Mouse (Mus musculus) G1E (cell line): ENCODE measurements around the gene Tmc7. TPM values are rescaled to one million over a fixed set of nuclear protein-coding genes. Genes with fewer than 3 reads are reported as not detected.

Experiments
- ATAC-seq: 2 replicates; pipeline ENCODE4 v1.8.0; 2016; ENCODE audit warnings: mild to moderate bottlenecking; ENCODE audit not compliant: insufficient number of reproducible peaks, poor library complexity, low FRiP score, severe bottlenecking; ENCODE audit errors: extremely low read depth
- DNase-seq: peaks from one replicate; pipeline ENCODE4 v3.0.0; 2012; ENCODE audit warnings: low spot score
- H3K27me3 ChIP-seq: 2 replicates; pipeline ENCODE4 v1.6.1; 2012; ENCODE audit warnings: mild to moderate bottlenecking, low read length, inconsistent platforms; ENCODE audit not compliant: insufficient read depth
- H3K36me3 ChIP-seq: replicated peaks from 2 replicates; pipeline ENCODE3; 2012; ENCODE audit warnings: mild to moderate bottlenecking, inconsistent platforms
- H3K4me1 ChIP-seq: 2 replicates; pipeline ENCODE4 v1.6.1; 2012; ENCODE audit warnings: low read depth, low read length, inconsistent platforms, mixed read lengths; ENCODE audit not compliant: insufficient read depth
- H3K4me3 ChIP-seq: 2 replicates; pipeline ENCODE4 v1.5.1; 2012; ENCODE audit warnings: low read depth, mild to moderate bottlenecking, inconsistent platforms, low read length, moderate library complexity, mixed read lengths
- H3K9me3 ChIP-seq: replicated peaks from 2 replicates; pipeline ENCODE4 v1.6.1; 2012; ENCODE audit warnings: inconsistent platforms
- CTCF ChIP-seq: IDR thresholded peaks from 2 replicates; pipeline ENCODE4 v1.5.1; 2012; ENCODE audit warnings: low read depth, low read length, inconsistent platforms, mixed read lengths
- GATA1 ChIP-seq: IDR thresholded peaks from 2 replicates; pipeline ENCODE4 v1.6.1; 2012; ENCODE audit warnings: borderline replicate concordance, low read length, inconsistent platforms, mixed read lengths
- GATA2 ChIP-seq: IDR thresholded peaks from 2 replicates; pipeline ENCODE4 v1.6.1; 2012; ENCODE audit warnings: low read depth, low read length, inconsistent platforms, borderline replicate concordance
- POLR2AphosphoS5 ChIP-seq: IDR thresholded peaks from 2 replicates; pipeline ENCODE4 v1.6.1; 2012; ENCODE audit warnings: low read depth, low read length, inconsistent platforms; ENCODE audit not compliant: insufficient replicate concordance
- TAL1 ChIP-seq: conservative IDR thresholded peaks from 2 replicates; pipeline ENCODE4 v1.6.1; 2012; ENCODE audit warnings: low read depth, low read length, inconsistent platforms, mixed read lengths
- polyA plus RNA-seq: library from polyadenylated mRNA; stranded (reverse); fragments of >175 nt; gene quantifications from 2 replicates; pipeline ENCODE4 v1.2.3, GENCODE M21; 2012
- total RNA-seq, 2 experiments: library from RNA; stranded (forward) in 1 of 2; stranded (reverse) in 1 of 2; fragments of 200-1000 nt in 1 of 2; fragments of >200 nt in 1 of 2; fragmentation: Nextera tagmentation in 1 of 2; gene quantifications; 2 replicates each; pipeline ENCODE4 v1.2.3; 2014 to 2017

Gene Tmc7
- not detected in 2 replicates for total RNA-seq (2014; fragmentation: Nextera tagmentation)
- total RNA-seq (2017): not detected in 2 replicates
- not detected in 2 replicates for polyA plus RNA-seq

DNA sequence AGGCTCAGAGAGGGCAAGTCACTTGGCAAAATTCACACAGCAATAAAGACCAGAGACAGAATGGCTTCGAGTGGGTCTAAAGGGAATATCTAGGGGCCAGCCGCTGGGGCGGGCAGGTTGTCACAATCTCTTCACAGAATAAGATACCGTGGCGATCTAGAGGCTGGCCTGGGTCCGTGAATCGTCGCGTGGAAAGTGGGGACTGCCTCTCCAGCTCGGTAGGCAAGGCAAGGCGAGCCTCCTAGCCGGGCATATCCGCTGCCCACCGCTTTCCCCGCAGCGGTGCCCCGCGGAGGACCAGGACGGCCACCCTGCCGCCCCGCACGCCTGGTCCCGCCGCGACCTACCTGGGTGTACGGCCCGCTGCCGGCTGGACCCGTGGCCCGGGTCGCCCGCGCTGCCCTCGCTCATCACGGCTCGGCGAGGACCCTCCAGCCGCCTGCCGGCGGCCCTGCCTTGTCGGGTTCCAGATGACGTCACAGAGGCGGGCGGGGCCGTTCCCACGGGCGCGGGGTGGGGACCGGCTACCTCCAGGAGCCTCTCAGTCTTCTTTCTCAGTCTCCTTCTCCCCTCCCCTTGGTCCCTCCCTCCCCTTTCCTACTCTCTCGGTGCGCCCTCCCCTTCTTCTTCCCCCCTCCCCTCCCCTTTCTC is at the start of gene Tmc7:
Gene Tmc7, minus strand, starts transcription at position 480 of the 651 bp plus-strand sequence.
- Histone ChIP-seq H3K27me3 (no peaks in the 10 kb centered on the region), H3K9me3 (no peaks in the 10 kb centered on the region), H3K4me1 (no peaks in the 10 kb centered on the region), H3K4me3 (no peak within 1 kb of the TSS), H3K36me3 (no peaks in the 10 kb centered on the region)
- TF ChIP-seq CTCF (no peak), GATA1 (no peak), TAL1 (no peak), GATA2 (no peak), POLR2AphosphoS5 (no peak)
- ATAC-seq (no peak), DNase-seq (no peak)

DNA sequence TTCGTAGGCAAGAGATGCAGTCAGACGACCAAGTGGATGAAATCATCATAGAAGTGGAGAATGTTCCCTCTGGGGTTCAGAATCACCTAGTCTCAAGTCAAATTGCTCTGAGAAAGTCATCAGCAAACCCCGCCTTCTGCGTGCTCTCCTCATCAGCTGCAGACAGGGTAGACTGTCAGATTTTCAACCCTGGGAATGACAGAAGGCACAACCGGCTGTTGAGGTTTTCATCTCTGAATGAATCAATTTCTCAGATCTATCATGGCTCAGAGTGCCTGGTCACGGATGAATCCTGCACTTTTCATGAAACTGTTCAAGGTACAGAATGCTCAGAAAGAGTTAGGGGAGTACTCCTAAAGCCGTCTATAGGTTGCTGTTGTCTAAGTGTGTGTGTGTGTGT is 49.4 kb upstream of the Tmc7 start:
- H3K9me3 ChIP-seq: no peaks in the 10 kb centered on the region
- TF ChIP-seq TAL1: no peak
- TF ChIP-seq GATA2: no peak
- TF ChIP-seq GATA1: no peak
- TF ChIP-seq POLR2AphosphoS5: no peak
- TF ChIP-seq CTCF: no peak
- ATAC-seq (no peak), DNase-seq (no peak)
- H3K4me3 ChIP-seq: no peak overlapping the region
- H3K36me3 ChIP-seq: no peaks in the 10 kb centered on the region
- H3K4me1 ChIP-seq: no peaks in the 10 kb centered on the region
- H3K27me3 ChIP-seq: no peaks in the 10 kb centered on the region

DNA sequence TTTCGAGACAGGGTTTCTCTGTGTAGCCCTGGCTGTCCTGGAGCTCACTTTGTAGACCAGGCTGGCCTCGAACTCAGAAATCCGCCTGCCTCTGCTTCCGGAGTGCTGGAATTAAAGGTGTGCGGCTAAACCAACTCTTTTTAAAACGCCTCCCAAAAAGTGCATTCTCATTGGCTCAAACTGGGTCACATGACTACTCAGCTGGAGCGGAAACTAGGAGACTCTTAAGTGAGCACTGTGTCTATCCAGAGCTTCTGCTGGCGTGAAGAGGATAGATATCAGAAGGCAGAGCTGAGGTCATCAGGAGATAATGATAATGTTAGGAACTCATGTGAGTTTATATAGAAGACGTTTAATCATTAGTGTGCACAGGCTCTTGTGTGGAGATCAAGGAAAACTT is 48.6 kb upstream of the Tmc7 start:
- TF ChIP-seq GATA2 (no peak), POLR2AphosphoS5 (no peak), GATA1 (no peak), TAL1 (no peak), CTCF (no peak)
- ATAC-seq: no peak
- Histone ChIP-seq H3K27me3 (no peaks in the 10 kb centered on the region), H3K4me3 (no peak overlapping the region), H3K9me3 (no peaks in the 10 kb centered on the region), H3K4me1 (no peaks in the 10 kb centered on the region), H3K36me3 (no peaks in the 10 kb centered on the region)
- no peak for DNase-seq

DNA sequence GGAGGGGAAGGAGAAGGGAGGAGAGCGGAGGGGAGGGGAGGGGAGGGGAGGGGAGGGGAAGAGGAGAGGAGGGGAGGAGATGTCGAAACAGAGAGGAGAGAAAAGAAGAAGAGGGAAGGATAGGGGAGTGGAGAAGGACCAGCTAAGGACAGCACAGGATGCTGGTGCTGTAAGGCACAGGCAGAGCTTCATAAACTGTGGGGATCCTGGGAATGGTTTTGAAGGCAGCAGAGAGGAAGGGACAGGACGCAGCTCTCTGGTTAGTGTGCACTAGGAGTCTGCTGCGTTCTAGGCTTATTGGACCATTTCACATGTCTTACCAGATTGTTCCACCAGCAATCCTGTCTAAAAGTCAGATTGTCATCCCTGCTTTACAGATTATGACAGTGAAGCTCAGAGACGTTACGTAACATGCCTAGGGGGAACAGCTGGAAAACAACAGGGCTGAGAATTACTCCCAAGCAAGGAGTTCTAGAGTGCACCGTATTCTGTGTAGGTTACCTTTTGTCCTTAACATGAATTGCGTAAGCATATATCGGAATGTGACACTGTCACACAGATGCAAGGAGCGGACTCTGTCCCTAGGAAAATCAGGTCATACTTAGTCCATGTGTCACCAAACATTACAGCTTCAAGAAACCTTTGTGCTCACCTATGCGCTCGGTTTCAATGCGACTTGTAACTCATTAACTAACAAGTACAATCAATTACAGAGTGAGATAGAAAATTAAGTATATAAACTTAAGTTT is 43.2 kb upstream of the Tmc7 start:
- H3K4me3 ChIP-seq: no peak overlapping the region
- no peak for DNase-seq
- no peaks in the 10 kb centered on the region for H3K36me3 ChIP-seq
- H3K27me3 ChIP-seq: no peaks in the 10 kb centered on the region
- no peaks in the 10 kb centered on the region for H3K4me1 ChIP-seq
- H3K9me3 ChIP-seq: no peaks in the 10 kb centered on the region
- no peak for ATAC-seq
- no peak for TF ChIP-seq POLR2AphosphoS5

DNA sequence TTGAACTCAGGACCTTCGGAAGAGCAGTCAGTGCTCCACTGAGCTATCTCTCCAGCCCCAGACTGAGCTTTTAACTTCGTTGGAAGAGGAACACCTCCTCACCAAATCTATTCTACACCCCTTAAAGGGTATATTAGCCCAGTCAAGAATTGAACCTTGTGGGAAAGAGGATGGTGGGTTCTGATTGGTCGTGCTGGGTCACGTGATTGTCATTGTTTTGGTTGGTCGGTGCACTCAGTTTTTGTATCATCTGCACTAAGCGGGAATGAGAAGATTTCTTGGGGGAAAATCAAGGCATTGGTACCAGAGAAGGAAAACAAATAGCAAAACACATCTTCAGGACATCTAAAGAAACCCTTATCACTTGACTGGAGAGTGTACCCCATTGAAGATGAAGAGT is 36.6 kb upstream of the Tmc7 start:
- H3K27me3 ChIP-seq: no peaks in the 10 kb centered on the region
- no peaks in the 10 kb centered on the region for H3K36me3 ChIP-seq
- TF ChIP-seq POLR2AphosphoS5 (no peak), GATA2 (no peak), CTCF (no peak)
- H3K4me3 ChIP-seq: no peak overlapping the region
- DNase-seq: no peak
- H3K9me3 ChIP-seq: no peaks in the 10 kb centered on the region
- H3K4me1 ChIP-seq: no peaks in the 10 kb centered on the region
- no peak for ATAC-seq

DNA sequence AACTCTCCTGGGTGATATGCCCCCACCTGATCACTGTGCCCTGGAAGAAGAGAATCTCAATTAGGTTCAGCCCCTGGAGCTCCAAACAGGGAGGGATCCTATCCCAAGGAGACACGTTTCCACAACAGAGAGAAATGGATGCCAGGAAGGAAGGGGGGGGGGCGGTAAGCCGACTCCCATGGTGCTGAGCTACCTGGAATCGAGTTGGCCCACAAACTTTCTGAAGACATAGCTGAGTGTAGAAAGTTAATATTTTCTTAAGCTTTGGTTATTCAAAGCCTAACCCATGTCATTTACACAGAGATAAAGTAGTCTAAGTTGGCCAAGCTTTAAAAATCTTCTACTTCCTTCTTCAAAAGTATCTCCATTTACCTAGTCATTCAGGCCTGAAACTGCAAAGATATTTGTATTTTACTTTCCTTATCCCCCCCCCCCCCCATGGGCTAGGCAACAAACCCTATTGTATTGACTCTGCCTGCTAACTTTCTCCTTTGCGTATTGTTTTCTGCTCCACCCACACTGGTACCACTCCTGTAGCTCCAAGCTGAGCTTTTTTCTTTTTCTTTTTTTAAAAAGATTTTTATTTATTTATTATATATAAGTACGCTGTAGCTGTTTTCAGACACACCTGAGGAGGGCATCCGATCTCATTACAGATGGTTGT is 35.8 kb upstream of the Tmc7 start:
- H3K27me3 ChIP-seq: no peaks in the 10 kb centered on the region
- H3K36me3 ChIP-seq: no peaks in the 10 kb centered on the region
- H3K4me1 ChIP-seq: no peaks in the 10 kb centered on the region
- ATAC-seq: no peak
- DNase-seq: no peak
- no peaks in the 10 kb centered on the region for H3K9me3 ChIP-seq
- H3K4me3 ChIP-seq: no peak overlapping the region
- TF ChIP-seq CTCF (no peak), TAL1 (no peak), GATA1 (no peak), GATA2 (no peak), POLR2AphosphoS5 (no peak)
